Mouse (Mus musculus): ENCODE results near the gene Tigd3. TPM values are rescaled to one million over a fixed set of nuclear protein-coding genes. Genes with fewer than 3 reads are reported as not detected.

The Tigd3 gene
- polyA plus RNA-seq, 1 experiment from 2014 or later = 9.9 TPM

GRCm38 (mm10) chr19:5928546-5928945 lies 34.6 kb upstream of the Tigd3 start:
- H3K27ac ChIP-seq = no peak overlapping the region
- no peaks in the 10 kb centered on the region for H3K9me3 ChIP-seq
- peaks cover 16% of the 10 kb centered on the region for H3K27me3 ChIP-seq (ENCODE audit: insufficient read depth, poor library complexity, severe bottlenecking)
- DNase-seq (ENCODE audit: low spot score) = no peak
- no peaks in the 10 kb centered on the region for H3K36me3 ChIP-seq
- WGBS = 69% methylated on average over 3 of the region's 3 CpGs
- no peak overlapping the region for H3K4me3 ChIP-seq
- H3K4me1 ChIP-seq (replicated peaks) = peaks cover 39% of the 10 kb centered on the region

GRCm38 (mm10) chr19:5928104-5928503 lies 34.2 kb upstream of the Tigd3 start:
- 76% methylated on average over 6 of the region's 6 CpGs for WGBS
- peaks cover 16% of the 10 kb centered on the region for H3K27me3 ChIP-seq (ENCODE audit: insufficient read depth, poor library complexity, severe bottlenecking)
- no peak overlapping the region for H3K4me3 ChIP-seq
- H3K36me3 ChIP-seq = no peaks in the 10 kb centered on the region
- H3K9me3 ChIP-seq = no peaks in the 10 kb centered on the region
- H3K4me1 ChIP-seq (replicated peaks) = peaks cover 40% of the 10 kb centered on the region
- no peak for DNase-seq (ENCODE audit: low spot score)
- H3K27ac ChIP-seq = no peak overlapping the region

- peaks cover 40% of the 10 kb centered on the region for H3K4me1 ChIP-seq (replicated peaks)
- peaks cover 21% of the 10 kb centered on the region for H3K27me3 ChIP-seq (ENCODE audit: insufficient read depth, poor library complexity, severe bottlenecking)
- H3K4me3 ChIP-seq = no peak overlapping the region
- no peaks in the 10 kb centered on the region for H3K36me3 ChIP-seq
- WGBS = 72% methylated on average over 8 of the region's 8 CpGs
- no peak overlapping the region for H3K27ac ChIP-seq
- no peaks in the 10 kb centered on the region for H3K9me3 ChIP-seq
- no peak for DNase-seq (ENCODE audit: low spot score)
Observed at GRCm38 (mm10) chr19:5927532-5927931, 33.6 kb upstream of the Tigd3 start.

- Histone ChIP-seq H3K4me3 (no peak overlapping the region), H3K36me3 (no peaks in the 10 kb centered on the region), H3K9me3 (no peaks in the 10 kb centered on the region), H3K27ac (no peak overlapping the region), H3K4me1 (replicated peaks) (peaks cover 43% of the 10 kb centered on the region), H3K27me3 (ENCODE audit: insufficient read depth, poor library complexity, severe bottlenecking) (peaks cover 22% of the 10 kb centered on the region)
- DNase-seq (ENCODE audit: low spot score) = no peak
- 75% methylated on average over 11 of the region's 11 CpGs for WGBS
Observed at GRCm38 (mm10) chr19:5927026-5927425, 33.1 kb upstream of the Tigd3 start.

- WGBS = 37% methylated on average over 11 of the region's 11 CpGs
- no peak for DNase-seq (ENCODE audit: low spot score)
- Histone ChIP-seq H3K27me3 (ENCODE audit: insufficient read depth, poor library complexity, severe bottlenecking) (peaks cover 26% of the 10 kb centered on the region), H3K9me3 (no peaks in the 10 kb centered on the region), H3K4me3 (peak overlapping the region; percentile 63), H3K4me1 (replicated peaks) (peaks cover 49% of the 10 kb centered on the region), H3K27ac (0 out of 2 replicates have a peak overlapping the region, but pooled peaks have one; percentile 69), H3K36me3 (no peaks in the 10 kb centered on the region)
Observed at GRCm38 (mm10) chr19:5925311-5925855, 31.4 kb upstream of the Tigd3 start.

GRCm38 (mm10) chr19:5924713-5925093 lies 30.8 kb upstream of the Tigd3 start, which contains the start of gene Cdc42ep2:
Gene Cdc42ep2 (minus strand): TSS chr19:5924816.
- peak within 1 kb of the TSS; percentile 69 for H3K27ac ChIP-seq
- no peaks in the 10 kb centered on the region for H3K36me3 ChIP-seq
- 0% methylated on average over 18 of the region's 18 CpGs for WGBS
- H3K9me3 ChIP-seq = no peaks in the 10 kb centered on the region
- H3K4me3 ChIP-seq = peak within 1 kb of the TSS; percentile 63
- H3K27me3 ChIP-seq (ENCODE audit: insufficient read depth, poor library complexity, severe bottlenecking) = peaks cover 26% of the 10 kb centered on the region
- peak; percentile 93 for DNase-seq (ENCODE audit: low spot score)
- peaks cover 45% of the 10 kb centered on the region for H3K4me1 ChIP-seq (replicated peaks)

- Histone ChIP-seq H3K9me3 (no peaks in the 10 kb centered on the region), H3K36me3 (no peaks in the 10 kb centered on the region), H3K4me3 (peak overlapping the region; percentile 63), H3K27ac (peak overlapping the region; percentile 69), H3K27me3 (ENCODE audit: insufficient read depth, poor library complexity, severe bottlenecking) (peaks cover 26% of the 10 kb centered on the region), H3K4me1 (replicated peaks) (peaks cover 42% of the 10 kb centered on the region)
- under 1% methylated on average over 38 of the region's 38 CpGs for WGBS
- peak; percentile 91 for DNase-seq (ENCODE audit: low spot score)
Observed at GRCm38 (mm10) chr19:5923990-5924712, 30.2 kb upstream of the Tigd3 start.

- H3K4me1 ChIP-seq (replicated peaks) = peaks cover 36% of the 10 kb centered on the region
- H3K27me3 ChIP-seq (ENCODE audit: insufficient read depth, poor library complexity, severe bottlenecking) = peaks cover 26% of the 10 kb centered on the region
- H3K9me3 ChIP-seq = no peaks in the 10 kb centered on the region
- H3K4me3 ChIP-seq = no peak overlapping the region
- WGBS = 93% methylated on average over 3 of the region's 3 CpGs
- no peak for DNase-seq (ENCODE audit: low spot score)
- no peak overlapping the region for H3K27ac ChIP-seq
- H3K36me3 ChIP-seq = peaks cover 4% of the 10 kb centered on the region
Observed at GRCm38 (mm10) chr19:5922963-5923362, 29.0 kb upstream of the Tigd3 start.

- peaks cover 10% of the 10 kb centered on the region for H3K36me3 ChIP-seq
- peaks cover 26% of the 10 kb centered on the region for H3K27me3 ChIP-seq (ENCODE audit: insufficient read depth, poor library complexity, severe bottlenecking)
- H3K27ac ChIP-seq = no peak overlapping the region
- H3K4me3 ChIP-seq = 0 out of 2 replicates have a peak overlapping the region, but pooled peaks have one; percentile 4
- peaks cover 35% of the 10 kb centered on the region for H3K4me1 ChIP-seq (replicated peaks)
- DNase-seq (ENCODE audit: low spot score) = no peak
- WGBS = 80% methylated on average over 15 of the region's 15 CpGs
- H3K9me3 ChIP-seq = no peaks in the 10 kb centered on the region
Observed at GRCm38 (mm10) chr19:5922119-5922942, 28.4 kb upstream of the Tigd3 start.

- 20% methylated on average over 9 of the region's 9 CpGs for WGBS
- peaks cover 31% of the 10 kb centered on the region for H3K4me1 ChIP-seq (replicated peaks)
- peak overlapping the region; percentile 9; the same call in 1 of the 2 replicates for H3K4me3 ChIP-seq
- peaks cover 26% of the 10 kb centered on the region for H3K27me3 ChIP-seq (ENCODE audit: insufficient read depth, poor library complexity, severe bottlenecking)
- H3K9me3 ChIP-seq = no peaks in the 10 kb centered on the region
- no peak for DNase-seq (ENCODE audit: low spot score)
- H3K27ac ChIP-seq = no peak overlapping the region
- H3K36me3 ChIP-seq = peaks cover 16% of the 10 kb centered on the region
Observed at GRCm38 (mm10) chr19:5921715-5922114, 27.8 kb upstream of the Tigd3 start.

- Histone ChIP-seq H3K4me3 (peak within 1 kb of the TSS; percentile 99), H3K9me3 (no peaks in the 10 kb centered on the region), H3K27me3 (ENCODE audit: insufficient read depth, poor library complexity, severe bottlenecking) (no peaks in the 10 kb centered on the region), H3K4me1 (replicated peaks) (peaks cover 31% of the 10 kb centered on the region), H3K27ac (peak within 1 kb of the TSS; percentile 98), H3K36me3 (peaks cover 36% of the 10 kb centered on the region)
- 24% methylated on average over 13 of the region's 13 CpGs for WGBS
- no peak for DNase-seq (ENCODE audit: low spot score)
Observed at GRCm38 (mm10) chr19:5913007-5913719, 19.2 kb upstream of the Tigd3 start, which contains the start of gene Dpf2. Gene Dpf2 (minus strand): TSS chr19:5913010.
